Mouse (Mus musculus) heart, embryonic 11.5 days (tissue): ENCODE measurements around the gene Fam19a2. TPM values are rescaled to one million over a fixed set of nuclear protein-coding genes. Genes with fewer than 3 reads are reported as not detected.

Experiments used
- ATAC-seq: fragments of 200-750 bp; cut with Nextera tagmentation; replicated peaks from 2 replicates; pipeline ENCODE4 v1.8.0; 2017; ENCODE audit warnings: moderate library complexity; ENCODE audit not compliant: insufficient number of reproducible peaks, low FRiP score, low TSS enrichment
- H3K27ac ChIP-seq: fragments of 300-500 bp; sonication (generic); 2 replicates; pipeline ENCODE4 v1.5.1; 2014; ENCODE audit warnings: mild to moderate bottlenecking, low read depth, low read length
- H3K27me3 ChIP-seq: fragments of 300-500 bp; sonication (generic); 2 replicates; pipeline ENCODE4 v1.6.1; 2014; ENCODE audit warnings: mild to moderate bottlenecking, low read length, mixed read lengths; ENCODE audit not compliant: control insufficient read depth, insufficient read depth
- H3K36me3 ChIP-seq: fragments of 300-500 bp; sonication (generic); 2 replicates; pipeline ENCODE4 v1.6.1; 2014; ENCODE audit warnings: mild to moderate bottlenecking, low read length, moderate library complexity, mixed read lengths; ENCODE audit not compliant: control insufficient read depth, insufficient read depth
- H3K4me1 ChIP-seq: fragments of 300-500 bp; sonication (generic); 2 replicates; pipeline ENCODE4 v1.6.1; 2014; ENCODE audit warnings: low read length; ENCODE audit not compliant: control insufficient read depth, insufficient read depth
- H3K4me2 ChIP-seq: fragments of 300-500 bp; sonication (generic); 2 replicates; pipeline ENCODE4 v1.6.1; 2014; ENCODE audit warnings: mild to moderate bottlenecking, moderate library complexity
- H3K4me3 ChIP-seq: fragments of 300-500 bp; sonication (generic); 2 replicates; pipeline ENCODE4 v1.5.1; 2014; ENCODE audit warnings: low read depth, low read length
- H3K9ac ChIP-seq: fragments of 300-500 bp; sonication (generic); 2 replicates; pipeline ENCODE4 v1.6.1; 2014; ENCODE audit warnings: mild to moderate bottlenecking, low read depth, low read length, moderate library complexity
- H3K9me3 ChIP-seq: fragments of 300-500 bp; sonication (generic); replicated peaks from 2 replicates; pipeline ENCODE4 v1.6.1; 2016; ENCODE audit warnings: low read length; ENCODE audit not compliant: control insufficient read depth
- WGBS: fragments of 180-500 bp; shearing (Covaris S2); extraction: QIAGEN DNeasy Blood & Tissue Kit; methylation state at CpG from one replicate; pipeline ENCODE4 v1.1.7; 2014; ENCODE audit not compliant: insufficient replicate concordance; 5-methylcytosine and 5-hydroxymethylcytosine counted together
- polyA plus RNA-seq: library from polyadenylated mRNA; unstranded; fragments of >200 nt; fragmentation: Nextera tagmentation; extraction: Ambion mirVana; gene quantifications from 2 replicates; pipeline ENCODE4 v1.2.1, GENCODE M21; 2014

The Fam19a2 gene
- polyA plus RNA-seq, 1 experiment from 2014 or later: 1.2 TPM

DNA sequence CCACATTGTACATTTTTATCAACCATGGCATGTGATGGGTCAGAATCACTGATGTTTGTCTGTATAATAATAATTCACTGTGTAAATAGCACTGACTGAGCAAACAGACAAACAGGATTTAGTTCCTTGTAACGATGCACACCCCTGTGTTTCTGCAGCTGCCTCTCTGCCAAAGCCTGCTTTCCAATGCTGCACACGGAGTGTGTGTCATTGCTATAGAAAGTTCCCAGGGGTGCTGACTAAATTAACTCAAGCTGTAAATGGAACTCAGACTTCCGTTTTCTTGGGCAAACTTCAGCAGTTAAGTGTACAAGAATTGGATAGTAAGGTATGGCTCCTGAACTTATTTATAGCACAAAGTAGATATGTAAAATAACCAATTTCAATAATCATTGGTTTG is 138.7 kb downstream of the Fam19a2 start:
- H3K27ac ChIP-seq: no peak overlapping the region
- no peak overlapping the region for H3K4me2 ChIP-seq
- no peaks in the 10 kb centered on the region for H3K4me1 ChIP-seq
- H3K4me3 ChIP-seq: no peak overlapping the region
- no peaks in the 10 kb centered on the region for H3K27me3 ChIP-seq
- WGBS: 67% methylated on average over 3 of the region's 3 CpGs
- ATAC-seq: no peak
- H3K9ac ChIP-seq: no peak overlapping the region
- 0 out of 2 replicates have a peak, but pooled peaks cover 2% of the 10 kb centered on the region for H3K9me3 ChIP-seq
- H3K36me3 ChIP-seq: no peaks in the 10 kb centered on the region

DNA sequence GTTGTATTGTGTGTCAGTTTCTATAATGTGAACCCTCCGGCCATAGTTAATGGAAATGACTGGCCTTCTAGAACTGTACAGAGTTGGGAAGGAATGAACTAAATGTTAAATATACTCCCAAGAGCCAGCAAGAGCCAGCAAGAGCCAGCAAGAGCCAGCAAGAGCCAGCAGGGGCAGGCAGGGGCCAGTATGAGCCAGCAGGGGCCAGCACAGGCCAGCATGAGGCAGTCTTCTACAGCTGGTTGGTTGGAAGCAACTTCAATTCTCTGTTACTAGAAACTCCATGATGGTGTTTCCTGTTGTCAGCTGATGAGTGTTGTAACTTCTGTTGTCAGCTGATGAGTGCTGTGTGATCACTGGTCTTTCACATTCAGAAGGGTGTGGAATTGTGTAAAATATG is 151.2 kb downstream of the Fam19a2 start:
- no peaks in the 10 kb centered on the region for H3K4me1 ChIP-seq
- 95% methylated on average over 1 of the region's 1 CpGs for WGBS
- H3K36me3 ChIP-seq: no peaks in the 10 kb centered on the region
- H3K4me3 ChIP-seq: no peak overlapping the region
- no peak for ATAC-seq
- H3K9ac ChIP-seq: no peak overlapping the region
- no peaks in the 10 kb centered on the region for H3K9me3 ChIP-seq
- no peak overlapping the region for H3K4me2 ChIP-seq
- H3K27ac ChIP-seq: no peak overlapping the region
- no peaks in the 10 kb centered on the region for H3K27me3 ChIP-seq

DNA sequence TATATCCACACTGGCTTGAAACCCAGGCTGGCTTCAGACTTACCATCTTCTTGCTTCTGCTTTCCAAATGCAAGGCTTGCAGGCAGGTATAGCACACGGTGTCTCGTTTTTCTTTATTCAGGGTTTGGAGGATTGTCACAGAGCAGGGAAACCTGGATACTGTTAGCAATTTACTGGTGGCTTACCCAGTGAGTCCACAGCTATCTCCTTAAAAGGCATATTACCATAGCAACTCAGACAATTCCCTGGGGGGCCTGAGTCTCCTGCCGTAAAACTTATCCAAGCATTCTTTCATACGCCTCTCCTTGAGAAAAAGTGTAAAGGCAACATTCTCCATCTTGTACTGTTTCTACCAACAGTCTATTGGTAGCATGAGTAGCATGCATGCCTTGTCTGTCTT is 152.2 kb downstream of the Fam19a2 start:
- no peak overlapping the region for H3K4me2 ChIP-seq
- no peaks in the 10 kb centered on the region for H3K9me3 ChIP-seq
- ATAC-seq: no peak
- WGBS: 71% methylated on average over 4 of the region's 4 CpGs
- no peaks in the 10 kb centered on the region for H3K4me1 ChIP-seq
- no peaks in the 10 kb centered on the region for H3K36me3 ChIP-seq
- no peak overlapping the region for H3K27ac ChIP-seq
- H3K4me3 ChIP-seq: no peak overlapping the region
- H3K27me3 ChIP-seq: no peaks in the 10 kb centered on the region
- no peak overlapping the region for H3K9ac ChIP-seq

DNA sequence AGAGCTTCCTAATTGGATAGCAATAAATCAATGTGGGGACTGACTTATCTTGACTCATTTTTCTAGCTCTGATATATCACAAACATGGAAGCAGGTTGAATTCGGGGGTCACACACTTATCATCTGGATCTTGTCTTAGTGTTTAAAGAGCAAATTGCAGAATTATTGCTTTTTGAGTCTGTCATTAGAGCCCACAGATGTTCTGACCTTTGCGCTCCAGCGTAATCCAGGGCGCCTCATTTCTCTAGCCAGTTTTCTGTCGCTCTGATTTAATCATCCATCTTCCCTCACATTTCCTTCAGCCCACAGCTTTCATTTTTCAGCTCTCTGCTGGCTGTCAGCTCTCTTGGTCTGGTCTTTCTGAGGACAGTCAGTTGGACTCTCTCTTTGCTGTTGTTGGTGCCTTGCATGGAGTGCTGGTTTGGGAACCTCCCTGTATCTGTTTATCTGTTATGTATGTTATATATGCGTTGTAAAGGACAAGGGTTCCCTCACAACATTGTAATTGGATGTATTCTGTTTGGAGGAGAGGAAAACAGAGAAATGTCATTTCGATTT is 154.9 kb downstream of the Fam19a2 start:
- Histone ChIP-seq H3K9ac (no peak overlapping the region), H3K9me3 (no peaks in the 10 kb centered on the region), H3K27ac (no peak overlapping the region), H3K4me2 (no peak overlapping the region), H3K4me3 (no peak overlapping the region), H3K36me3 (no peaks in the 10 kb centered on the region), H3K4me1 (no peaks in the 10 kb centered on the region), H3K27me3 (no peaks in the 10 kb centered on the region)
- WGBS: 70% methylated on average over 7 of the region's 7 CpGs
- ATAC-seq: no peak

DNA sequence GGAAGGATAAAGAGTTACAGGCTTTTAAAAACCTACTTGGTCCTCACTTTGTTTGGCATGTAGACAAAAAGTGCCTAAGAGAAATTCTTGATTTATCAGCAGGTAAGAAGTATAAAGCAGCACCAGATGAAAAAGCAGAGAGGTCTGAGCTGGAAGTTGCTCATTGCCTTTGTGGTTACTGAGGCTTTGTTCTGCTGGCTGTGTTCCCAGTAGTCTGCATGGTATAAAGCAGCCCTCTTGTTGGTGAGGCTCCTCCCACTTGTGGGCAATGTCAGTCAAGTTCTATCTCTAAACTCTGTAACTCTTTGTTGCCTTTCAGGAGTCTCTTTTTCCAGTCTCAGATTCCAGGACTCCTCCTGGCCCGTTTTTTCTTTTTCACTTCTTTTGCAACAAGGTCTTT is 156.5 kb downstream of the Fam19a2 start:
- Histone ChIP-seq H3K4me2 (no peak overlapping the region), H3K9ac (no peak overlapping the region), H3K27me3 (no peaks in the 10 kb centered on the region), H3K4me1 (no peaks in the 10 kb centered on the region), H3K4me3 (no peak overlapping the region), H3K9me3 (no peaks in the 10 kb centered on the region), H3K27ac (no peak overlapping the region), H3K36me3 (no peaks in the 10 kb centered on the region)
- 66% methylated on average over 1 of the region's 1 CpGs for WGBS
- no peak for ATAC-seq

DNA sequence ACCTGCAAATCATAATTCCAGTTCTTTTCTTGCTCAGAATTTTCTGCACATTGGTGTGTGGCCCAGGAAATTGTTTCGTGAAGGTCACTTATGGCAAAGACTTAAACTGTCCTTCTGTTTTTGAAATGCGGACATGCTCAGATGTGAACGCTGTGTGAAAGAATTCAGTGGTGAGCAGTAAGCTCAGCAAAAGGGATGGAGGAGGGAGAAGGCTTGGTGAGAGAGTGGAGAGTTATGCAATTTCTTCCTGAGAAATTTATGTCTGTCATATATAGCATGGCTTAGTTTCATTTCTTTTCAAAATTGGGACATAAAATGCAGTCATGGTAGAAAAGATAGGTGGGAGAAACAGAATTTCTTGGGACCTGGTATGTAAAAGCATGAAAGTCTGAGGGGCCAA is 160.7 kb downstream of the Fam19a2 start:
- Histone ChIP-seq H3K27ac (no peak overlapping the region), H3K4me1 (no peaks in the 10 kb centered on the region), H3K4me3 (no peak overlapping the region), H3K27me3 (no peaks in the 10 kb centered on the region), H3K36me3 (no peaks in the 10 kb centered on the region), H3K9ac (no peak overlapping the region), H3K9me3 (no peaks in the 10 kb centered on the region), H3K4me2 (no peak overlapping the region)
- ATAC-seq: no peak
- WGBS: 78% methylated on average over 3 of the region's 3 CpGs

DNA sequence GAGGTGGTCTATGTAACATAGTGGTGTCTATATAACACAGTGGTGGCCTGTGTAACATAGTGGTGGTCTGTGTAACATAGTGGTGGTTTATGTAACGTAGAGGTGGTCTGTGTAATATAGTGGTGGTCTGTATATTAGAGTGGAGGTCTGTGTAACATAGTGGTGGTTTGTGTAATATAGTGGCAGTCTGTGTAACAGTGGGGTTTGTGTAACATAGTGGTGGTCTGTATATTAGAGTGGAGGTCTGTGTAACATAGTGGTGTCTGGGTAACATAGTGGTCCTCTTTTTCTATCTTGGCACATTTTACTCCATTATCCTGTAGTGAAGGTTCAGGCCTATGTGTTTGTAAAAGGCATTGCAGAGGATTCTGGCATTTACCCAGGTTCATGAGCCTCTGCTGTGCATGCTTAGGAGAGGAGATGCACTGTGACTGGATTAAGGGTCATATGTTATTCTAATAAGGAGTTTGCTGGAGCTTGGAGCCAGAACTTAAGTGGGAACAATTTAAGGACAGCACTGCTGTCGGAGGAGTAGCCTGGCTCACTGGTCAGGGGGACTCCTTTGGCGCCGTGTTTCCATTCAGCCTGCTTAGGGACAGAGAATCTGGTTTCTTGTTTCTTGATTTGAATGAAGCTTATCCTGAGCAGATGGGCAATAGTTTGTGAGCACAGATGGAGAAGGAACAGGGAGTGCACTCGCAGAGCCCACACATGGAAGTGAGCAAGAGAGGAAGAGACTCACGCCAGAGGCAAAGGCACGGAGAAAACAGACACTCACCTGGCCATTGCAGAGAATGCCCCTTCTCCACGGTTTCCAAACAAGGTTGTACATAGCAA is 162.9 kb downstream of the Fam19a2 start:
- ATAC-seq: no peak
- Histone ChIP-seq H3K9ac (no peak overlapping the region), H3K27me3 (no peaks in the 10 kb centered on the region), H3K27ac (no peak overlapping the region), H3K36me3 (no peaks in the 10 kb centered on the region), H3K4me1 (no peaks in the 10 kb centered on the region), H3K4me3 (no peak overlapping the region), H3K9me3 (no peaks in the 10 kb centered on the region), H3K4me2 (no peak overlapping the region)
- 71% methylated on average over 8 of the region's 8 CpGs for WGBS

DNA sequence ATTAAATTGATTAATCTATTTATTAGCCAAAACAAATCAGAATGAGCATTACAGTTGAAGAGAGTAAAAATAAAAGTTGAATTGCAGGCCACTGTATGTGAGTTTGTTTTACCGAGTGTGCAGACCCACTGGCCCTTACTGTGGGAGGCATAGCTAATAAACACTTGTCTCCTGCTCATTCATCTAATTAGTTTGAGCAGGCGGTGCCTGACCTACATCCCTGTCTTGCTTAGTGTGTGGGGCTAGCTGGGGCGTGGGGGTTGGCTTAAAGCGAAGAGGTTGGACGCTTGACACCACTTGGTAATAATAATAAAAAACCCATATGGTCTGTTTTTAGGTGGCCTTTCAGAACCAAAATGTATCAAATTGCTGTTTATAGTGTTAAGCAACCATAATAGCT is 167.8 kb downstream of the Fam19a2 start:
- H3K9ac ChIP-seq: no peak overlapping the region
- H3K4me2 ChIP-seq: no peak overlapping the region
- 76% methylated on average over 5 of the region's 5 CpGs for WGBS
- no peak for ATAC-seq
- no peak overlapping the region for H3K4me3 ChIP-seq
- H3K27me3 ChIP-seq: no peaks in the 10 kb centered on the region
- H3K4me1 ChIP-seq: no peaks in the 10 kb centered on the region
- H3K36me3 ChIP-seq: no peaks in the 10 kb centered on the region
- no peaks in the 10 kb centered on the region for H3K9me3 ChIP-seq
- no peak overlapping the region for H3K27ac ChIP-seq

DNA sequence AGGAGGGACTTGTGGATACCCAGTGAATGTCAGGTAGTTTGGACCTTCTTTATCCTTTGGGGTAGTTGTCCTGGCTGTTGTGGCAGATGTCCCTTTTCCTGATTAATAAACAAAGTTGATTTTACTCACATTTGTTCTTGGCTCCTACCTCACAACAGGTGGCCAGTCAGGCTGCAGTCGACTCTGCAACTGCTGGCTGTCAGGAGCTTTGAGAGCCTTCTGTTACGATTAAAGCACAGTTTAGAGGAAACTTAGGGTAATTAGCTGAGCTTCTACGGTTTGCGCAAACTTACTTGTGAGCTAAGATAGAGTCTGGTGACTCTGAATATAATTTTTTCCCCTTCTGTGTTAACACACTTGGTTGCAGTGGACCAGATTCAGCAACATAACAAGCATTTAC is 173.8 kb downstream of the Fam19a2 start:
- no peak overlapping the region for H3K27ac ChIP-seq
- H3K36me3 ChIP-seq: no peaks in the 10 kb centered on the region
- no peak overlapping the region for H3K4me2 ChIP-seq
- H3K9me3 ChIP-seq: no peaks in the 10 kb centered on the region
- 75% methylated on average over 4 of the region's 4 CpGs for WGBS
- no peaks in the 10 kb centered on the region for H3K4me1 ChIP-seq
- H3K27me3 ChIP-seq: no peaks in the 10 kb centered on the region
- H3K9ac ChIP-seq: no peak overlapping the region
- no peak overlapping the region for H3K4me3 ChIP-seq
- ATAC-seq: no peak
